Mouse (Mus musculus) C2C12 (cell line): ENCODE measurements at regions not wholly inside any gene's neighbourhood (a gene's known extent, or its start where the extent isn't known, plus 50 kb on each side); places are given as distances from the start of the nearest gene placed in this dataset.

ENCODE experiments used
- CTCF ChIP-seq: IDR thresholded peaks from one replicate; pipeline ENCODE4 v1.5.1; 2011; ENCODE audit not compliant: control insufficient read depth, insufficient read depth, insufficient read length
- FOSL1 ChIP-seq: IDR thresholded peaks from one replicate; pipeline ENCODE4 v1.8.0; 2011; ENCODE audit warnings: mild to moderate bottlenecking, low read length; ENCODE audit not compliant: poor library complexity, insufficient read depth, severe bottlenecking
- MAX ChIP-seq: IDR thresholded peaks from one replicate; pipeline ENCODE4 v1.6.1; 2011; ENCODE audit warnings: mild to moderate bottlenecking, control low read depth
- MYOG ChIP-seq: IDR thresholded peaks from one replicate; pipeline ENCODE4 v1.6.1; 2011; ENCODE audit not compliant: control insufficient read depth, insufficient read length; ENCODE audit errors: extremely low read depth
- USF1 ChIP-seq: IDR thresholded peaks from one replicate; pipeline ENCODE4 v1.6.1; 2011; ENCODE audit warnings: low read depth, mild to moderate bottlenecking, control low read depth, moderate library complexity

GRCm38 (mm10) chr10:56468993-56469712, 92.0 kb downstream of the Gja1 start:
- TF ChIP-seq CTCF (no peak), MYOG (no peak), USF1 (no peak), MAX (peak; percentile 65), FOSL1 (no peak)
